Mouse (Mus musculus): ENCODE measurements around the gene Tbc1d14.
A peak's percentile ranks its signal among the peaks of the same experiment; 100 is the strongest.

Tbc1d14 gene

GRCm38 (mm10) chr5:36593176-36593575, at the start of gene Tbc1d14:
Tbc1d14 (minus strand) TSS chr5:36593276.
- DNase-seq: no peak

- DNase-seq: no peak
These were observed 32.5 kb upstream of the Tbc1d14 start for GRCm38 (mm10) chr5:36625612-36626011.

- DNase-seq: no peak
These were observed 30.6 kb upstream of the Tbc1d14 start for GRCm38 (mm10) chr5:36623670-36624069.

GRCm38 (mm10) chr5:36621058-36621449, 28.0 kb upstream of the Tbc1d14 start:
- DNase-seq: no peak

- peak in 1 of 2 experiments; percentile 27 for DNase-seq
These were observed 27.5 kb upstream of the Tbc1d14 start for GRCm38 (mm10) chr5:36620409-36621057.

GRCm38 (mm10) chr5:36618890-36619289, 25.8 kb upstream of the Tbc1d14 start:
- DNase-seq: no peak

- no peak for DNase-seq
These were observed 25.3 kb upstream of the Tbc1d14 start for GRCm38 (mm10) chr5:36618356-36618755.

- no peak for DNase-seq
These were observed 21.0 kb upstream of the Tbc1d14 start for GRCm38 (mm10) chr5:36614124-36614523.

- no peak for DNase-seq
These were observed 15.9 kb upstream of the Tbc1d14 start for GRCm38 (mm10) chr5:36608939-36609499.

- DNase-seq: peak in 1 of 2 experiments; percentile 76
These were observed 10.0 kb upstream of the Tbc1d14 start for GRCm38 (mm10) chr5:36603031-36603430.

GRCm38 (mm10) chr5:36602028-36602427, 9.0 kb upstream of the Tbc1d14 start:
- no peak for DNase-seq

GRCm38 (mm10) chr5:36601492-36601891, 8.4 kb upstream of the Tbc1d14 start:
- no peak for DNase-seq

GRCm38 (mm10) chr5:36598883-36599282, 5.8 kb upstream of the Tbc1d14 start:
- DNase-seq: no peak

- peak; percentile 46 to 57 for DNase-seq
These were observed 4.6 kb upstream of the Tbc1d14 start for GRCm38 (mm10) chr5:36597653-36598052.

GRCm38 (mm10) chr5:36596225-36596624, 3.1 kb upstream of the Tbc1d14 start:
- no peak for DNase-seq

- no peak for DNase-seq
These were observed 2.0 kb upstream of the Tbc1d14 start for GRCm38 (mm10) chr5:36595115-36595514.

- DNase-seq: no peak
These were observed 1.3 kb upstream of the Tbc1d14 start for GRCm38 (mm10) chr5:36594344-36594743.

- DNase-seq: no peak
These were observed 2.6 kb downstream of the Tbc1d14 start for GRCm38 (mm10) chr5:36590499-36590920.

- DNase-seq: no peak
These were observed 8.8 kb downstream of the Tbc1d14 start for GRCm38 (mm10) chr5:36584299-36584698.

GRCm38 (mm10) chr5:36581924-36582642, 11.0 kb downstream of the Tbc1d14 start:
- DNase-seq: peak; percentile 100

GRCm38 (mm10) chr5:36581259-36581923, 11.7 kb downstream of the Tbc1d14 start:
- no peak for DNase-seq

GRCm38 (mm10) chr5:36579967-36580366, 13.1 kb downstream of the Tbc1d14 start:
- DNase-seq: no peak

GRCm38 (mm10) chr5:36578982-36579381, 14.1 kb downstream of the Tbc1d14 start:
- no peak for DNase-seq
